Mouse (Mus musculus) neural tube, embryonic 14.5 days (tissue): ENCODE measurements around the gene Rdh14. TPM values are rescaled to one million over a fixed set of nuclear protein-coding genes. Genes with fewer than 3 reads are reported as not detected.

Source experiments
- ATAC-seq: fragments of 200-750 bp; cut with Nextera tagmentation; 2 replicates; pipeline ENCODE4 v1.8.0; 2017; ENCODE audit warnings: low read depth, mild to moderate bottlenecking, moderate TSS enrichment, moderate library complexity
- H3K27ac ChIP-seq: fragments of 300-500 bp; sonication (generic); 2 replicates; pipeline ENCODE4 v1.5.1; 2014; ENCODE audit warnings: low read depth, mild to moderate bottlenecking, control low read depth, low read length, moderate library complexity, mixed read lengths
- H3K27me3 ChIP-seq: fragments of 300-500 bp; sonication (generic); 2 replicates; pipeline ENCODE4 v1.6.1; 2014; ENCODE audit warnings: low read length; ENCODE audit not compliant: control insufficient read depth, insufficient read depth
- H3K36me3 ChIP-seq: fragments of 300-500 bp; sonication (generic); 2 replicates; pipeline ENCODE4 v1.6.1; 2014; ENCODE audit warnings: low read length, mixed read lengths; ENCODE audit not compliant: control insufficient read depth, insufficient read depth
- H3K4me1 ChIP-seq: fragments of 300-500 bp; sonication (generic); 2 replicates; pipeline ENCODE4 v1.6.1; 2014; ENCODE audit warnings: low read length; ENCODE audit not compliant: control insufficient read depth, insufficient read depth
- H3K4me2 ChIP-seq: fragments of 300-500 bp; sonication (generic); 2 replicates; pipeline ENCODE4 v1.6.1; 2014; ENCODE audit warnings: mild to moderate bottlenecking, low read depth, low read length, control low read depth
- H3K4me3 ChIP-seq: fragments of 300-500 bp; sonication (generic); 2 replicates; pipeline ENCODE4 v1.5.1; 2014; ENCODE audit warnings: low read depth, low read length, control low read depth, mixed read lengths
- H3K9ac ChIP-seq: fragments of 300-500 bp; sonication (generic); replicated peaks from 2 replicates; pipeline ENCODE4 v1.6.1; 2014; ENCODE audit warnings: low read depth, mild to moderate bottlenecking, control low read depth, low read length, mixed read lengths
- H3K9me3 ChIP-seq: fragments of 300-500 bp; sonication (generic); 2 replicates; pipeline ENCODE4 v1.6.1; 2016; ENCODE audit warnings: low read length; ENCODE audit not compliant: control insufficient read depth
- WGBS: fragments of 180-500 bp; shearing (Covaris S2); extraction: QIAGEN DNeasy Blood & Tissue Kit; methylation state at CpG from one replicate; pipeline ENCODE4 v1.1.7; 2014; 5-methylcytosine and 5-hydroxymethylcytosine counted together
- polyA plus RNA-seq: library from polyadenylated mRNA; unstranded; fragments of >200 nt; fragmentation: Nextera tagmentation; extraction: Ambion mirVana; gene quantifications from 2 replicates; pipeline ENCODE4 v1.2.1, GENCODE M21; 2014

Rdh14 gene
- polyA plus RNA-seq = 45.6 and 49.2 TPM in 2 replicates

DNA sequence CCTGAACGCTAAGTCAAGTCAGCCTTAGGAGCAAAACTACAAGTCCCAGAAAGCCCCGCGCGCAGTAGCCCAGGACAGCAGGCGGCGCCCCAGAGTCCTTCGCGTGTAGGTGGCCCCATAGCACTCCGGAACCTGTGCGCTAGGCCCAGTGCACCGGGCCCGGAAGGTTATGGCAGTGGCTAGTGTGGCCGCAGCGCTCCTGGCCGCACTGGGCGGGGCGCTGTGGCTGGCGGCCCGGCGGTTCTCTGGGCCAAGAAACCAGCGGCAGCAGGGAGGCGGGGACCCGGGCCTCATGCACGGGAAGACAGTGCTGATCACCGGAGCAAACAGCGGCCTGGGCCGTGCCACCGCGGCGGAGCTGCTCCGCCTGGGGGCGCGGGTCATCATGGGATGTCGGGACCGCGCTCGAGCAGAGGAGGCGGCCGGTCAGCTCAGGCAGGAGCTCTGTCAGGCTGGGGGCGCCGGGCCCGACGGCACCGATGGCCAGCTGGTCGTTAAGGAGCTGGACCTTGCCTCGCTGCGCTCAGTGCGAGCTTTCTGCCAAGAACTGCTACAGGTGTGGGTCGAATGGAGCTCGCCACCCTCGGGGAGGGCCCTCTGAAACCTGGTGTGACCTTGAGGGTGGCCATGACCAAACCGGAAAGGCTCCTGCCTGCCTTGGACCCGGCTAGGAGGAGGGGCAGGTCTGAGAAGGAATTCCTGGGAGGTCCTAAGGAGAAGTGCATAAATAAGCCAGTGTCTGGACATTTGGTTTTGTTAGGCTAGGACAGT lies at the start of gene Rdh14:
TSS of gene Rdh14 (plus strand) at position 102 of the 771 bp plus-strand sequence.
- under 1% methylated on average over 53 of the region's 53 CpGs for WGBS
- H3K36me3 ChIP-seq = no peaks in the 10 kb centered on the region

DNA sequence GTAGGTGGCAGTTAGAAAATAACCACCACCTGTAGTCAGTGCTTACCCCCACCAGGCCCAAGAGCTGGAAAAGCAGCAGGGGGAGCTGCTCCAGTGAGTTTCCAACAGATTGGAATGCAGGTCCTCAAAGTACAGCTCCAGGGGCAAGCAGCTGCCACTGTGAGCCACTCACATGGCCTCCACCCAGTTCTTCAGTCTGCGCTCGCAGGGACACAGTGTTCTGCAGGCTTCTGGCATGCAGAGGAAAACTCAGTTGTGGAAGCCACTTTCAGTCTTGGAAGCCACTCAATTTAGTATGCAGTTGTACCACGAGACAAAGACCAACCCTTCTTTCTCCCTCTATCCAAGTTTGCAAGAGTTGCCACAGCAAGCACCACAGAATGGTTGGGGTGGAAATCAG lies 39.9 kb upstream of the Rdh14 start:
- H3K4me1 ChIP-seq = no peaks in the 10 kb centered on the region
- H3K9me3 ChIP-seq = no peaks in the 10 kb centered on the region
- H3K36me3 ChIP-seq = no peaks in the 10 kb centered on the region
- H3K27ac ChIP-seq = no peak overlapping the region
- ATAC-seq = no peak
- WGBS = 71% methylated on average over 3 of the region's 3 CpGs
- H3K4me2 ChIP-seq = no peak overlapping the region
- no peak overlapping the region for H3K9ac ChIP-seq
- H3K4me3 ChIP-seq = no peak overlapping the region
- H3K27me3 ChIP-seq = no peaks in the 10 kb centered on the region

More for the DNA sequence above, at the start of gene Rdh14:
- H3K4me1 ChIP-seq = peaks cover 7% of the 10 kb centered on the region
- H3K4me2 ChIP-seq = peak within 1 kb of the TSS; percentile 63
- H3K27me3 ChIP-seq = no peaks in the 10 kb centered on the region
- H3K9ac ChIP-seq = peak within 1 kb of the TSS; percentile 82
- H3K27ac ChIP-seq = peak within 1 kb of the TSS; percentile 90
- peak within 1 kb of the TSS; percentile 67 for H3K4me3 ChIP-seq
- peak; percentile 99 for ATAC-seq
- no peaks in the 10 kb centered on the region for H3K9me3 ChIP-seq

DNA sequence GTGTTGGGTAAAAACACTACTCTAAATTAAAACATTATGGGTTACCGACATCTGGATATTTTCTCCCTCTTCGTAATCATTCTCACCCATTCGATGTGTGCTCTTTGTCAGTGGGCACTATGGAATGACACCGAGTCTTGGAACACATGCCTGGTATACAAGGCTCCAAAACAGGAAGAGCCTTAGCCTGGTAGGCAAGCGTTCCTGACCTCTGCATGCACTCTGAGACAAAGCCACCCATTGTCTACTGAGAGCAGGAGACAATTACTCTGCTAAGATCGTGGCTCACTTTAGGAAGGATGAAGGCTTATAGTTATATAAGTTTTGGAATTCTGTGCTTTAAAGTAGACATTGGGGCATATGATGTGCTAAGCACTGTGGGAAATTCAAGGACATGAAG lies 32.8 kb upstream of the Rdh14 start:
- ATAC-seq = no peak
- H3K4me1 ChIP-seq = no peaks in the 10 kb centered on the region
- WGBS = 54% methylated on average over 6 of the region's 6 CpGs

DNA sequence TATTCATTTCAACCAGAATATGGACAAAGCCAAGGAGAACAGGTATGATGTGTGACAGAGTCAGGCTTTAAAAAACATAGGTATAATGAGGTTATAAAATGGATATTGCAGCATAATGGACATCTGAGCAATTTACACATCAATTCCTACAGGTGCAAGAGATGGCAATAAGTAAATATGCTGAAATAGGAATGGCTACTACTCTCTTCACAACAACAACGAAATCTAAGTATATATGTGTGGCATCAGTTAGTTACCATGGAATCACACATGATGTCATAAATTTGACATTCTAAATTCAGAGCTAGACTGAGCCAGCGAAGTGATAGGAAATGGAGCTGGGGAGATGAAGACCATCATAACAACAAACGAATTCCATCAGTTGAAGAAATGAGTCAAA lies 20.9 kb upstream of the Rdh14 start, which contains the start of gene Nt5c1b:
TSS of gene Nt5c1b (plus strand) at position 301 of the 400 bp plus-strand sequence.
- H3K4me1 ChIP-seq = no peaks in the 10 kb centered on the region
- H3K4me3 ChIP-seq = no peak within 1 kb of the TSS
- no peak within 1 kb of the TSS for H3K9ac ChIP-seq
- H3K27me3 ChIP-seq = no peaks in the 10 kb centered on the region
- no peaks in the 10 kb centered on the region for H3K9me3 ChIP-seq
- 87% methylated on average over 3 of the region's 3 CpGs for whole genome bisulfite sequencing
- no peak within 1 kb of the TSS for H3K27ac ChIP-seq
- no peaks in the 10 kb centered on the region for H3K36me3 ChIP-seq
- H3K4me2 ChIP-seq = no peak within 1 kb of the TSS
- ATAC-seq = no peak

More for the DNA sequence above, 32.8 kb upstream of the Rdh14 start:
- Histone ChIP-seq H3K4me2 (no peak overlapping the region), H3K27ac (no peak overlapping the region), H3K4me3 (no peak overlapping the region), H3K27me3 (no peaks in the 10 kb centered on the region), H3K9ac (no peak overlapping the region), H3K9me3 (no peaks in the 10 kb centered on the region), H3K36me3 (no peaks in the 10 kb centered on the region)

DNA sequence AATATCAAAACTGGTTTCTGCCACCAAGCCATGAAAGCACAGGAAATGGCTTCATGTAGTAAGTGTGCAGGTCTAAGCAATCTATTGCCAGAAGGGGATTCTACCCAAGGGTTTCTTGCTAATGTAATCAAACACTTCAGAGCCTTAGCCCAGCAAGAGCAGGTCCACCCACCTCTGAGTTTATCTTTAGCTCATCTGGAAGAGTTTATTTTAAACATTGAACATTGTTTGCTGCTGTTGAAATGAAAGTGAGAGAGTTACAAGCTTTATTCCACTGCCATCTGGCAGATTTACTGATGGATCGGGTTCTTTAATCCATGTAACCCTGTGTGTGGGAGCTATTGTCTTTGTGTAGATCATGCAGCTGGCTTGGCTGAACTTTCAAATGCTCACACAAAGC lies 10.2 kb downstream of the Rdh14 start:
- Histone ChIP-seq H3K4me3 (no peak overlapping the region), H3K27ac (no peak overlapping the region), H3K4me1 (no peaks in the 10 kb centered on the region), H3K27me3 (no peaks in the 10 kb centered on the region), H3K9me3 (no peaks in the 10 kb centered on the region), H3K36me3 (no peaks in the 10 kb centered on the region), H3K4me2 (no peak overlapping the region), H3K9ac (no peak overlapping the region)
- WGBS = 59% methylated on average over 1 of the region's 1 CpGs
- ATAC-seq = no peak

DNA sequence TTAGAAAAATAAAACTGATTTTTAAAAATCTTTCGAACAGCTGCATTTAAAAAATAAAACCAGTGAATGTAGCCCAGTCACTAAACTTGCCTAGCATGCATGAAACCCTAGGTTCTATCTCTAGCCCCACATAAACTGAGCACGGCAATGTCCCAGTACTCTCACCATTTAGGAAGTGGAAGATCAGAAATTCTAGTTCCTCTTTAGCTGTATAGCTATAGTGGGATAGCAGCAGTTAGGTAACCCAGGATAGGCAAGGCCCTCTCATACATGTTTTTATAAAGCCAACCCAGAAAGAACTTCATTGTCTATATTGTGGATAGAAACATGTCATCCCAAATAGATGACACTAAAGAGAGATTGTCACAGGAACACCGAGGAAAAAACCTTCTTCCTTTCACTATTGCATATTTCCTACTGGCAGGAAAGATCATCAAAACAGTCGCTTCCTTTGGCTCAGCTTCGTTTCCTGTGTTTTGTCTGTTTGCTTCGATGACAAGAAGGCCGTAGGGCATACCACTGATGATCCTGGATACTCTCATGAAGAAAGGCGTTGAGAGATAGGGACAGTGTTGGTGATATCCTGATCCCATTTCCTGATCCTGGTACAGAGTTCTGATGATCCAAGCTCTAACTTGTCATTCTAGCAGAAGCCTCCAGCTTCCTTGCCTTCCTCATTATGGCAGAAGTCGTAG lies 12.0 kb downstream of the Rdh14 start:
- 82% methylated on average over 9 of the region's 9 CpGs for WGBS

DNA sequence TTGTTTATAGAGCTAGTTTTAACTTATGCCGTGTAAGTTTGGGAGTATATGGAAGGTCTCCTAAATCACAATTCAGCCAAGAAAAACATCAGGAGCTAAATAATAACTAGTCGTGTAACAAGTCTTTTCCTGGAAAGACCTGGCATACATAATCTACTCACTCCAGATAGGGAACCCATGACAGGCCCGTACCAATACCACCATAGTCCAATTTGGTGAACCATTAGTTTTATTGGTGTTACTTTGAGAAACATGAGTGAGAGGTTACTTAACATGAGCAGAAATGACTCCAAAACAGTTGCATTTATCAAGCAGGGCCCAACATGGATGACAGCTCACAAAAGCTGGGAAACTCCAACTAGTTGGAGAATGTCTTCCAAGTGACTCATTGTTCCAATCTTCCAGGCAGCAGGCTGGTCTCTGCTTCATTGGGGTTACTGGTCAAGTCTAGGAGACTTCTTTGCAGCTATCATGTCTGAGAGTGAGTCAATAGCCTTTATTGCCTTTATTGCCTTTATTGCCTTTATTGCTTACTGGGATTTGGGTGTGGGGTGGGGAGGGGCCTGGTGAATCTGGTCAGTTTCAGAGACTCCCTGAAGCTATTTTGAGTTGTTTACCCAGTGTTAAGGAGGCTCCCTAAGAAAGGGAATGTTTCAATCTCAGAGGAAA lies 20.1 kb downstream of the Rdh14 start:
- WGBS = 84% methylated on average over 3 of the region's 3 CpGs
- H3K9me3 ChIP-seq = no peaks in the 10 kb centered on the region
- no peak overlapping the region for H3K4me3 ChIP-seq
- no peaks in the 10 kb centered on the region for H3K27me3 ChIP-seq
- H3K4me1 ChIP-seq = no peaks in the 10 kb centered on the region
- no peak overlapping the region for H3K9ac ChIP-seq
- ATAC-seq = no peak
- H3K27ac ChIP-seq = no peak overlapping the region
- H3K36me3 ChIP-seq = no peaks in the 10 kb centered on the region
- no peak overlapping the region for H3K4me2 ChIP-seq

More for the DNA sequence above, 12.0 kb downstream of the Rdh14 start:
- Histone ChIP-seq H3K27ac (no peak overlapping the region), H3K36me3 (no peaks in the 10 kb centered on the region), H3K4me1 (no peaks in the 10 kb centered on the region), H3K9me3 (no peaks in the 10 kb centered on the region), H3K9ac (no peak overlapping the region), H3K4me2 (no peak overlapping the region), H3K4me3 (no peak overlapping the region), H3K27me3 (no peaks in the 10 kb centered on the region)
- no peak for ATAC-seq

DNA sequence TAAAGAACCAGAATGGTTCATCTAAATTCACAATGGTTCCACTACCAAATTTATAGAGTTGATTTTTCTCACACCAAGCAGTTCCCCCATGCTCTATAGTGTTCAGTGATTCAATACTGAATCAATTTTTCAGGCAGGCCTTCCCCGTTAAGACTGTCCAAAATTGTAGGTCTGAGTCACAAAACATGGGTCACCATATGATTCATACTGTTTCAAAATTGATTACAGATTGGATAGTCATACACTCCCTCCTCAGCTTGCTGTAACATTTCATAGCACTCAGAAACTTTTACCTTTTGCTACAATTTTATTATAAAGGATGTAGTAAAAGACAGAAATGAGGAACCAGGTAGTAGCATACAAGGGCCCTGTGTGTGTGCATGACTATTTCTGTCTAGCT lies 20.9 kb downstream of the Rdh14 start:
- Histone ChIP-seq H3K9me3 (no peaks in the 10 kb centered on the region), H3K4me1 (no peaks in the 10 kb centered on the region), H3K27ac (no peak overlapping the region), H3K4me2 (no peak overlapping the region), H3K4me3 (no peak overlapping the region), H3K9ac (no peak overlapping the region), H3K27me3 (no peaks in the 10 kb centered on the region), H3K36me3 (no peaks in the 10 kb centered on the region)
- ATAC-seq = no peak
- WGBS = 88% methylated on average over 1 of the region's 1 CpGs

DNA sequence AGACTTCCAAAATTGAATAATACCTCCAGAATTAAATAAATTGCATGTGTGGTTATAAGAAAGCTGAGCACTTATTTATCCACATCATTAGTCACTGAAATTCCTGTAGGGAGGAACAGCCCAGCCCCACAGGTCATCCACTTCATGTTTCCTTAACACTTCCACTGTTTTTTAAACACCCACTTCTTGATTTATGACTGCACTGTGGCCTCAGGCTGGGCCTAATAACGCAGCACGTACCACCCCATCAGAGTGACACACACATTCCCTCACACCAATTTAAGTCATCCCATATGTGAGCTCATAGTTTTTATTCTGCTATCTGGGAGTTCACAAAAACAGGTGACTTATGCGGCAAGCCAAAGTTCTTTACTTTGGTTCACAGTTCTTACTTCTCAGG lies 31.8 kb downstream of the Rdh14 start:
- Histone ChIP-seq H3K4me3 (no peak overlapping the region), H3K27ac (no peak overlapping the region), H3K4me2 (no peak overlapping the region), H3K9me3 (no peaks in the 10 kb centered on the region), H3K4me1 (no peaks in the 10 kb centered on the region), H3K9ac (no peak overlapping the region), H3K27me3 (no peaks in the 10 kb centered on the region), H3K36me3 (no peaks in the 10 kb centered on the region)
- WGBS = 57% methylated on average over 3 of the region's 3 CpGs
- no peak for ATAC-seq
